Mouse (Mus musculus): ENCODE results near the gene Zfp800. TPM values are rescaled to one million over a fixed set of nuclear protein-coding genes. Genes with fewer than 3 reads are reported as not detected.

The Zfp800 gene
- total and polyA plus RNA-seq, 3 experiments: 41.6 to 71.9 (median 43.2) TPM

DNA sequence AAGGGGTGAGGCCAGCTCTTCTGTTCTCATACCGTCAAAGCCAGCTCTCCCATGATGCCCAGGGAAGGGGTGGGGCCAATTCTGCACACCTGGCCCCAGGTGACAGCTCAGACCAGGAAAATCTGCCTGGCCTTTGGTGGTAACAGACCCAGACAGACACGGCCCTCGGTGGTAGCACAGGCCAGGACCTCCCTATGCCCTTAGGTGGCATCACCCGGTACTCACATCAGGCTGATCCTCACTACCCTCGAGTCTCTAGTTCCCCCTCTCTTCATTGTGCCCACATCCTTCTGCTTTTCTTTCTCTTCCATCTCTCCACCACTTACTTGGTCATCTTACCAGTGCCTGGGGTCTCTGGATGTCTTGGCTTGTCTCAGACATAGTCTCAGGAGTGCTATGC is 64.1 kb downstream of the Zfp800 start:
- DNase-seq (ENCODE audit: low read depth, low spot score): no peak
- Histone ChIP-seq H3K9me3 (replicated peaks; ENCODE audit: insufficient read depth, low read length) (no peaks in the 10 kb centered on the region), H3K9ac (ENCODE audit: control insufficient read depth, low read depth, low read length, poor library complexity, severe bottlenecking) (no peak overlapping the region), H3K4me1 (ENCODE audit: control insufficient read depth in 1 of 2, insufficient read depth in 2 of 2, low read length in 2 of 2) (no peaks in the 10 kb centered on the region), H3K36me3 (ENCODE audit: control insufficient read depth in 1 of 2, insufficient read depth in 2 of 2, low read length in 2 of 2) (no peaks in the 10 kb centered on the region), H3K4me3 (ENCODE audit: control insufficient read depth in 1 of 2, insufficient read depth in 1 of 2, low read depth in 2 of 2, low read length in 2 of 2) (no peak overlapping the region), H3K27ac (ENCODE audit: control insufficient read depth, low read depth, low read length) (no peak overlapping the region), H3K79me2 (ENCODE audit: control insufficient read depth, insufficient read depth, low read length, poor library complexity) (no peaks in the 10 kb centered on the region), H3K27me3 (ENCODE audit: control insufficient read depth in 1 of 2, insufficient read depth in 2 of 2, low read length in 2 of 2) (no peaks in the 10 kb centered on the region)
- TF ChIP-seq TAL1 (IDR thresholded peaks at IDR 0.05; ENCODE audit: low read length): no peak
- no peak for TF ChIP-seq ZMIZ1 (IDR thresholded peaks at IDR 0.05; ENCODE audit: low read depth, low read length)
- no peak for TF ChIP-seq MAZ (IDR thresholded peaks at IDR 0.05; ENCODE audit: low read depth, low read length)
- no peak for TF ChIP-seq CTCF (IDR thresholded peaks at IDR 0.05 in 2 of 3, conservative IDR thresholded peaks at IDR 0.05 in 1 of 3; ENCODE audit: control insufficient read depth in 1 of 3, insufficient read depth in 1 of 3, low read depth in 2 of 3, low read length in 3 of 3, poor library complexity in 1 of 3, severe bottlenecking in 1 of 3)
- no peak for TF ChIP-seq E2F4 (IDR thresholded peaks at IDR 0.05; ENCODE audit: borderline replicate concordance, low read depth, low read length)
- TF ChIP-seq GATA1 (IDR thresholded peaks at IDR 0.05; ENCODE audit: low read depth, low read length): no peak
- TF ChIP-seq MXI1 (IDR thresholded peaks at IDR 0.05; ENCODE audit: low read depth, low read length): no peak
- TF ChIP-seq RCOR1 (IDR thresholded peaks at IDR 0.05; ENCODE audit: low read depth, low read length): no peak
- no peak for TF ChIP-seq ZC3H11A (IDR thresholded peaks at IDR 0.05; ENCODE audit: low read depth, low read length)
- TF ChIP-seq USF1 (IDR thresholded peaks at IDR 0.05; ENCODE audit: low read depth, low read length): no peak
- no peak for TF ChIP-seq MYB (IDR thresholded peaks at IDR 0.05; ENCODE audit: low read depth, low read length)
- no peak for TF ChIP-seq BHLHE40 (IDR thresholded peaks at IDR 0.05; ENCODE audit: borderline replicate concordance, low read depth, low read length)
- TF ChIP-seq POLR2AphosphoS2 (IDR thresholded peaks at IDR 0.05; ENCODE audit: low read length): no peak

DNA sequence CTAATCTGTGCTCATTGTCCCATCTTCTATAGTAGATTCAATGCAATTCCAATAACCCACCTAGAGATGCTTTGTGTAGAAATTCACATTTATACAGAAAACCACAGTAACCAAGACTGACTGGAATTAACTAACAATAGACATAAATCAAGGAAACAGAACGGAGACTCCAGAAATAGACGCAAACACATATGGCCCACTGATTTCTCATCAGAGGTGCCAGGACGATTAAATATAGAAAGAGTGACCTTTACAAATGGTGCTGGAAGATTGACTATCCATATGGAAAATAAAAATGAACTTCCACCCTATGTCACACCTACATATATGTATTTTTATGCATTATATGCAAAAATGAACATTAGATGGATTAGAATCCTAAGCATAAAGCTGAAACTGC is 65.3 kb downstream of the Zfp800 start:
- Histone ChIP-seq H3K36me3 (ENCODE audit: control insufficient read depth in 1 of 2, insufficient read depth in 2 of 2, low read length in 2 of 2) (no peaks in the 10 kb centered on the region), H3K9ac (ENCODE audit: control insufficient read depth, low read depth, low read length, poor library complexity, severe bottlenecking) (no peak overlapping the region), H3K4me1 (ENCODE audit: control insufficient read depth in 1 of 2, insufficient read depth in 2 of 2, low read length in 2 of 2) (no peaks in the 10 kb centered on the region), H3K9me3 (replicated peaks; ENCODE audit: insufficient read depth, low read length) (no peaks in the 10 kb centered on the region), H3K79me2 (ENCODE audit: control insufficient read depth, insufficient read depth, low read length, poor library complexity) (no peaks in the 10 kb centered on the region), H3K27me3 (ENCODE audit: control insufficient read depth in 1 of 2, insufficient read depth in 2 of 2, low read length in 2 of 2) (no peaks in the 10 kb centered on the region), H3K4me3 (ENCODE audit: control insufficient read depth in 1 of 2, insufficient read depth in 1 of 2, low read depth in 2 of 2, low read length in 2 of 2) (no peak overlapping the region), H3K27ac (ENCODE audit: control insufficient read depth, low read depth, low read length) (no peak overlapping the region)
- no peak for DNase-seq (ENCODE audit: low read depth, low spot score)
- TF ChIP-seq RAD21 (IDR thresholded peaks at IDR 0.05; ENCODE audit: low read depth, low read length) (no peak), MYB (IDR thresholded peaks at IDR 0.05; ENCODE audit: low read depth, low read length) (no peak), ZKSCAN1 (IDR thresholded peaks at IDR 0.05; ENCODE audit: low read depth, low read length) (no peak), RCOR1 (IDR thresholded peaks at IDR 0.05; ENCODE audit: low read depth, low read length) (no peak), MEF2A (IDR thresholded peaks at IDR 0.05; ENCODE audit: extremely low read depth, insufficient replicate concordance, low read depth, low read length, poor library complexity, severe bottlenecking) (no peak), ELF1 (IDR thresholded peaks at IDR 0.05; ENCODE audit: low read depth, low read length) (no peak)

All from MEL (cell line).